Mouse (Mus musculus) v-Abl transformed pro-B cells (cell line): ENCODE measurements around the gene Zfp595.
"Not testable (repeated sequence)": the region's sequence is repeated elsewhere in the genome, so short reads cannot be mapped to it uniquely, and the experiment has no call there.

Experiments
- in situ Hi-C, 2 experiments: fragments of 400-800 bp; cut with MboI; formaldehyde crosslinking; loops; one replicate each; pipeline ENCODE4 v1.15.1; 2025; ENCODE audit not compliant: unreplicated experiment in 2 of 2

The Zfp595 gene

DNA sequence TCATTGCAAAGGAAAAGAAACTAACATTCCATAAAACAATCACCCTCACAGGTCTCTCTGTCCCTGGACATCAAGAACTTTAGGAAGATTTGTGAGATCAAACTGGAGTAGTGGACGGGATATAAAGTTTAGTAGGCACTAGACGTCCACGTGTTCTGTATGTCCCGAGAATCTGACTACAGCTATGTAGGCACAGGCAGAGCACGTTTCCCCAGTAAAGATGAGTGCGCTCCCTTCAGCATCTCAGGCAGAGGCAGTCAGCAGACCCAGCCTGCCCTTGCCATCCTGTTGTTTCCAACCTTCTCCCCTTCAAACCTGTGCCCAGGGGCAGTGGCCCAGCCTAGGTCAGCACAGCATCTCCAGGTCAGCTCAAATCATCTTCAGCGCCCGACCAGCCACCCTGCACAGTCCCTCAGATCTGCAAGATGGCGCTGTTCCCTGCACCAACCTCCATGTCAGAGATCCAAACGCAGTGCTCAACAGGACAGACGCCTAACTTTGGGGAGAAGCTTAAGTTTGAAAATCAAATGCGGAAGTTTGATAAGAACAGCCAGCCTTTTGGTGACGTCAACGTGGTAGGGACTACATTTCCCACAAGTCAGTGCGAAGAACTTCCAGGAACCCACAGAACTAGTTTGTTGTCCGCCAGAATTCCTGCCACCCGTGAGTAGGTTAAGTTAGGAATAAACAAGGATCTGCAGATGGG is at the start of gene Zfp595:
Zfp595 (minus strand) TSS at position 552 of the 706 bp plus-strand sequence.
- in situ Hi-C loops = loop anchor here in 1 of 2 experiments (10.0 kb wide), 1 partner anchor 483 kb away; the partner anchor contains the start of gene Zfp273

- in situ Hi-C loops = not testable (repeated sequence)
Observed at GRCm38 (mm10) chr13:67376255-67376654, 43.9 kb upstream of the Zfp595 start.

- in situ Hi-C loops = not testable (repeated sequence)
Observed at GRCm38 (mm10) chr13:67375050-67375911, 42.9 kb upstream of the Zfp595 start, which contains the start of the genes Gm28041 and Zfp456. Gm28041 (minus strand) TSS chr13:67375733. Zfp456 (minus strand) TSS chr13:67375810.

GRCm38 (mm10) chr13:67360131-67360744 is 27.9 kb upstream of the Zfp595 start, which contains the start of the genes Gm28044 and Zfp953:
Gm28044 (minus strand) TSS chr13:67360536.
Zfp953 (minus strand) TSS chr13:67360605.
- in situ Hi-C loops = no loop called here

GRCm38 (mm10) chr13:67351854-67352253 is 19.5 kb upstream of the Zfp595 start:
- in situ Hi-C loops = no loop called here

DNA sequence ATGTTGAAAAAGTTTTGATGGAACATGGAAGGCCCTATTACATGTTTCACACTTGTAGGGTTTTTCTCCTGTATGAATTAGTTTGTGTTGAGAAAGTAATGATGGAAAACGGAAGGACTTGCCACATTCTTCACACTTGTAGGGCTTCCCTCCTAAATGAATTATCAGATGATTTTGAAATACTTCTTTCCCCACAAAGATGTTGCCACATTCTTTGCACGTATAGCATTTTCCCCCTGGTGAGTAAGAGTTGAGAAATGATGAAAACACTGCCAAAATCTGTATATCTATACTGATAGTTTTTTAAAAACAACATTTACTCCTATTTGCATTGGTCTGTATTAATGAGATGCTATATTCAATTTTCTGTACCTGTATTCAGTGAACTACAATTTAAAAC is 11.1 kb upstream of the Zfp595 start:
- in situ Hi-C loops = no loop called here

DNA sequence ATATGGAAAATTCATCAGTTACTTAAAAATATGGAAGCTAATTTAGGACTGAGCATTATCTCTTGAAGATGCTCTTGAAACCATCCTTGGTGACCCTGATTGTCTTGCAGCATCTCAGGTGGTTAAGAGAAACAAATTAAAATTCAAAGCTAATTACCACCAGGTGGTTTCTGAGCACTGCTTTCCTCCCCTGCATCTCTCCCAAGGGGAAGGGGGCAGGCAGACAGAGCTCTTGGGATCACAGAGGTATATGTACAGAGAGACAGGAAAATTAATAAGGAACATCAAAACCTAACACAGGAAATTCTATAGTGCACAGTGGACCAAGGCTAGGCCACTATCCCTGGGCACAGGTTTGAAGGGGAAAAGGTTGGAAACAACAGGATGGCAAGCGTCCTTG is 507 bp upstream of the Zfp595 start:
- in situ Hi-C loops = loop anchor here in 1 of 2 experiments (10.0 kb wide), 1 partner anchor 482 kb away; the partner anchor contains the start of gene Zfp273

DNA sequence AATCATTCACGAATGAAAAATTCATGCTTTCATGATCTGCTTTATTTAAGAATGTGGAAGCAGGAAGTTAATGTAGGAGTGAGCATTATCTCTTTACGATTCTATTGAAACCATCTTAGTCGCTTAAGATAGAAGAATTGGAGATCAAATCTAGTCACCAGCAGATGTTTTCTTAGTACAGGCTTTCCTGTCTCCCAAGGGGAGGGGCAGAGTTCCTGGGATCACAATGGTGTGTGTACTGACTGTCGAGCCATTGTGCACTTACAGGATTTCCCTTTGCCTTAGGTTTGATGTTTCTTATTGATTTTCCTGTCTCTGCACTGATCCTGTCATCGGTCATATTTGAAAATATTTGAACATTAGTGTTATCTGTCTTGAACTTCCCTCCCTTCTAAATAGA is 25.7 kb downstream of the Zfp595 start:
- in situ Hi-C loops = loop anchor here in 1 of 2 experiments (10.0 kb wide), 1 partner anchor 182 kb away; the partner anchor contains the start of gene Zfp759

GRCm38 (mm10) chr13:67305822-67306672 is 26.3 kb downstream of the Zfp595 start, which contains the start of gene Zfp457:
Zfp457 (minus strand) TSS chr13:67306485.
- in situ Hi-C loops = loop anchor here in 1 of 2 experiments (10.0 kb wide), 1 partner anchor 181 kb away; the partner anchor contains the start of gene Zfp759

GRCm38 (mm10) chr13:67278314-67278713 is 54.1 kb downstream of the Zfp595 start, which contains the start of gene Zfp458:
Zfp458 (minus strand) TSS chr13:67278466.
- in situ Hi-C loops = no loop called here

DNA sequence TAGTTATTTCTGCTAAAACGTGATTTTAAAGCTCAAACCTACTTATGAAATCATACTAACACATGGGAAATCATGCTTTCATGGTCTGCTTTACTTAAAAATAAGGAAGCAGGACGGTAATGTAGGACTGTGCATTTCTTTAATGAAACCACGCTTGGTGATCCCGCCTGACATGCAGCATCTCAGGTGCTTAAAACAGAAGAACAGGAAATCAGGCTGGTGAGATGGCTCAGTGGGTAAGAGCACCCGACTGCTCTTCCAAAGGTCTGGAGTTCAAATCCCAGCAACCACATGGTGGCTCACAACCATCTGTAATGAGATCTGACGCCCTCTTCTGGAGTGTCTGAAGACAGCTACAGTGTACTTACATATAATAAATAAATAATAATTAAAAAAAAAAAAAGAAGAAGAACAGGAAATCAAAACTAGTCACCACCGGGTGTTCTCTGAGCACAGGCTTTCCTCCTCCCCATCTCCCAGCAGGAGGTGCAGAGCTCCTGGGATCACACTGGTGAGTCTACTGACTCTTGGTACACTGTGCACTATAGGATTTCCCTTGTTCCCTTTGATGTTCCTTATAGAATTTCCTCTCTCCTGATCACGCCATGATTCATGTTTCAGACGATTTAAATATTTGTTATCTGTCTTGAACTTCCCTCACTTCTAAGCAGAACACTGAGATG is 62.8 kb downstream of the Zfp595 start:
- in situ Hi-C loops = loop anchor here (5.0 kb wide), 2 partner anchors 162 to 458 kb away; partner anchors contain the start of genes Gm28557 (in 1 of the 2) and Zfp65 (in 1 of the 2)

- in situ Hi-C loops = loop anchor here (5.0 kb wide), 2 partner anchors 161 to 459 kb away; partner anchors contain the start of genes Gm28557 (in 1 of the 2) and Zfp65 (in 1 of the 2)
Observed at GRCm38 (mm10) chr13:67268568-67269369, 63.6 kb downstream of the Zfp595 start.
